Mouse (Mus musculus) leukemia stem cell, adult 10-12 weeks (primary cell): ENCODE results near the gene Cybc1. TPM values are rescaled to one million over a fixed set of nuclear protein-coding genes. Genes with fewer than 3 reads are reported as not detected.

Source experiments
- polyA plus RNA-seq: library from polyadenylated mRNA; stranded (reverse); fragments of >175 nt; gene quantifications from 2 replicates; pipeline ENCODE4 v1.2.3, GENCODE M21; 2012; ENCODE audit warnings: low replicate concordance

Gene Cybc1
- 10.0 and 19.4 TPM in 2 replicates for polyA plus RNA-seq

DNA sequence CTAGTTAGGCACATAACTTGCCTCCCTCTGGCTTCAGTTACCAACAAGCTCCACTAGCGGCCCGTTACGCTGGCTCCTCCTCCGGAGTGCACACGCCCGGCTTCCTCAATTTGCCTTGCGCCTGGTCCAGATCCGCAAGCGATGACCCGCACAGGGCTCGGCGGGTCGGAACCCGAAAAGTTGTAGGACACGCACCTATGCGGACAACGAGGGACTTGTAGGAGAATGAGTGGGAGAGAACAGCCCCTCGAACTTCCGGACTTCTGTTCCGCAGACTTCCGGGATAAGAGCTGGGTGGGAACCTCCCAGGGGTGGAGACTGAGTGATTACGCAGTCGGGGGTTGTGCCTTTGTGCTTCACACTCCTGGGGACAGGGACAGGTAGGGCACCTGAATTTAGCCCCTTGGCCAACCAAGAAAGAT lies at the start of gene Cybc1:
TSS of gene Cybc1 (minus strand) at position 305 of the 422 bp plus-strand sequence.

DNA sequence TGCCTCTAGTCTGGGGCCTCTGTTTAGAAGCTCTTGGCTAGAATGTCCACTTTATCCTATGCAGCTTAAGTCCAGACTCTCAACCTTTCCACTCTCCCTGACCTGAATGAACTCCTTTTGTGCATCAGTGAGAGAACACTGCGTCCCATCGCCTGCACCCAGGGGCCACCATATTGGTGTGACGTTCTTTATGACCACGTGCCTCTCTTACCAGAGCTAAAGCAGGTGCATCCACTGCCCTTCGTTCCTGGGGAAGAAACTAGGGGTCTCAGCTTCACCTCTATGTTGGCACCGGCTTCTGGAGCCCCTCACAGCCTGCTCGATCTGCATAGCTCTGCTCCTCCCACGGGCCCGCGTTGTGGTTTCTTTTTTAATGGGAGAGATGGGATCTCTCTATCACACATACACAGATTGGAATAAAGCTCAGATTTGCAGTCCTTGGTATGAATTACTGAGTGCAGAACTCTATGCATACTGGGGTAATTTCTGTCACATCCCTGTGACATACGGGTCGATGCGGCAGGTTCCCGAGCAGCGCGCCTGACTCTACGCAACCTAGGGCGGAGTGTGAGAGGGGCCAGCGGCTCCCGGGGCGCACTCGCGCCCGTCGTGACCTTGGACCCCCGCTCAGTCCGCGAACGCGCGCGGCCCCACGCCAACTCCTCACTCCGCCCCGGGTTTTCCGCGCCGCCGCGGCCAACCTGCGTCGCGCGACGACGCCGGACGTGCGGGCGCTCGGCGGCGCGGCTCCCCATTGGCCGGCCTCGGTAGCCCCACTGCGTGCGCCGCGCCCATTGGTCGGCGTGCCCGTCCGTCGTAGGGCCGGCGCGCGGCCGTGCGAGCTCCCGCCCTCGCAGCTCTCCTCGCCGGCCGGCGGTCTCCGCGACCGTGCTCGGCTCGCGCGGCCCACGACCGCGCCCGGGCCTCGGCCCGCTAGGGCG lies 30.3 kb upstream of the Cybc1 start, which contains the start of gene Foxk2:
TSS of gene Foxk2 (plus strand) at position 831 of the 941 bp plus-strand sequence.

DNA sequence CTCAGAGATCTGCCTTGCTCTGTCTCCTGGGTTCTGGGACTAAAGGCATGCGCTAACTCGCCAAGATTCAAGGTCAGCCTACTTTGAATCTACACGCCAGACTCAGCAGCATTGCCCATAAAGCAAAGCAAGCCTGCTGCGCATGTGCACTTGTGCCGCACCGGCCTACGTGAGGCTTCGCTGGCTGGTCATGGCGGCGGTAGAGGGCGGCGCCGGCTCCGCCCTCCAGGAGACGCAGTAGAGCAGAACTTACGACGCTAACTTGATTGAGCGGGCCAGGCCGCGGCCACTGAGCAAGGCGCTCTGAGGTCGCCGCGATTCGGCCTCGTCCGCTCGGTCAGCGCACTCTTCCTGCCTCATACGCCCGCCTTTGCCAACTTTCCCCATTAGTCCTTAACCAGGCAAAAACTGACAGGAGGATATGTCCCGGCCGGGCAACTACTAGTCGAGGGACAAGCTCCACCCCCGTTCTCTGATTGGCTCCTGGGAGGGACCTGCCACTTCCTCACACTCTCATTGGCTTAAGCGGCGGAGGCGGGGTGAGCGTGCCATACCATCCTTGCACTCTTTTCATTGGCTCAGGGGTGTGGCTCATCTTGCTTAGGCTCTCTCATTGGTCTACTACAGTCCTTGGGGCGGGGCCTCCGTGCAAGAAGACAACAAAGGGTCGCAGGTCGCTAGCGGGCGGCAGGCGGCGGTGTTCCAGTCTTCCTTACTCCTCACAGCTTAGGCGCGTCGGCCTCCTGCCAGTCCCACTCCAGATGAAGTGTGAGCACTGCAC lies 7.6 kb upstream of the Cybc1 start, which contains the start of gene Narf:
TSS of gene Narf (plus strand) at position 690 of the 781 bp plus-strand sequence.

DNA sequence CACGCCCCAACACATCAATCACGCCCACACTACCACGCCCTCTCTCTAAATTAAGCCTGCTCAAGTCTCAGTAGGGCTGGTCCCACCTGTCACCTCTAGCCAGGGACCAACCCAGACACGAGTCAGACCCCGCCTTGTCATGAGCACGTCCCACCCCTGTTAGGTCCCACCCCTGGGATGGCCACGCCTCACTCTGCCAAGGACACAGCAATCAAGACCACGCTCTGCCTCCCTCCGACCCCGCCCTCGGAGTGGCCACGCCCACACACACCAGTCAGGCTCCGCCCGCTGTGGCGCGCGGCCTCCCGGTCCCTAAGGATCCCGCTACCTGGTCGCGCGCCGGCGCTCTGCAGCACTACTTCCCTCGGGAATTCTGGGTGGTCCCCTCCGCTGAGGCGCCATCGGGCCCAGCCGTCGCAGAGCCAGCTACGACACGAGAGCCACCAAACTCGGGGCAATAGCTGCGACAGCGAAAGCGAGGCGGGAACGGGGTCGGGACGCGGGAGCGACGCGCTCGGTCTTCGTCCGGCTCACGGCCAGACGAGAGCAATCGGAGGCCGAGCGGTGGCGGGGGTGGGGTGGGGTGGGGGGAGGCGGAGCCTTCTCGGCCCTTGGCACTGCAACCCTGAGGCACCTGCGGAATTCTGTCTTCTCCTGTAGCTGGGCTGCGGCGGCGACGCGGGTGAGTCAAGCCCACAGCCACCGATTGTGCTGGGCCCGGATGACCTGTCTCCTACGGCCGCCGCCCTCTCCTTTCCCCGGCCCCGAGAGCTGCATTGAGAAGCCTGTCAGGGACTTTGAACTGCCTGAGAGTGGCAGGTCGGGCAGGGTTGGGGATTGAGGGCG lies 24.7 kb downstream of the Cybc1 start, which contains the start of the genes Hexdc and Ogfod3:
TSS of gene Hexdc (plus strand) at position 273 of the 846 bp plus-strand sequence.
TSS of gene Ogfod3 (minus strand) at position 551 of the 846 bp plus-strand sequence.

Other genes starting within 250 kb of the Cybc1 start
- gene Csnk1d, start 238.0 kb downstream of the Cybc1 start, polyA plus RNA-seq: 102 and 115 TPM in 2 replicates
- 3.7 and 14.9 TPM in 2 replicates for gene Cd7, start 189.9 kb downstream of the Cybc1 start, polyA plus RNA-seq
- not detected in 2 replicates for gene Sectm1b, start 165.8 kb downstream of the Cybc1 start, polyA plus RNA-seq
- not detected in 2 replicates for gene Sectm1a, start 148.1 kb downstream of the Cybc1 start, polyA plus RNA-seq
- gene Tex19.2, start 110.6 kb downstream of the Cybc1 start, polyA plus RNA-seq: not detected in 2 replicates
- gene Tex19.1, start 83.2 kb downstream of the Cybc1 start, polyA plus RNA-seq: not detected in 2 replicates
- not detected in 2 replicates for gene Uts2r, start 69.1 kb downstream of the Cybc1 start, polyA plus RNA-seq
- 7.4 and 12.8 TPM in 2 replicates for gene Hexdc, start 24.9 kb downstream of the Cybc1 start, polyA plus RNA-seq
- 4.3 and 9.0 TPM in 2 replicates for gene Ogfod3, start 24.6 kb downstream of the Cybc1 start, polyA plus RNA-seq
- 6.8 and 16.3 TPM in 2 replicates for gene Narf, start 7.9 kb upstream of the Cybc1 start, polyA plus RNA-seq
- gene Foxk2, start 30.7 kb upstream of the Cybc1 start, polyA plus RNA-seq: 39.0 and 51.3 TPM in 2 replicates
- gene Wdr45b, start 125.1 kb upstream of the Cybc1 start, polyA plus RNA-seq: 5.3 and 11.6 TPM in 2 replicates
- gene Rab40b, start 158.9 kb upstream of the Cybc1 start, polyA plus RNA-seq: not detected in 2 replicates
- 5.6 and 11.2 TPM in 2 replicates for gene Fn3krp, start 192.1 kb upstream of the Cybc1 start, polyA plus RNA-seq
- 2.6 and 2.9 TPM in 2 replicates for gene Fn3k, start 205.6 kb upstream of the Cybc1 start, polyA plus RNA-seq
- gene Tbcd, start 222.6 kb upstream of the Cybc1 start, polyA plus RNA-seq: 2.5 and 2.9 TPM in 2 replicates